Mouse (Mus musculus): ENCODE results near the gene S100pbp. TPM values are rescaled to one million over a fixed set of nuclear protein-coding genes. Genes with fewer than 3 reads are reported as not detected.

Gene S100pbp
- polyA plus RNA-seq, 1 experiment = 6.4 TPM

- 76% methylated on average over 1 of the region's 1 CpGs for WGBS
- H3K36me3 ChIP-seq (ENCODE audit: control insufficient read depth, insufficient read depth, low read length) = peaks cover 7% of the 10 kb centered on the region; the same call in 1 of the 2 replicates
- TF ChIP-seq CTCF (IDR thresholded peaks at IDR 0.05; ENCODE audit: extremely low read depth, insufficient read length, insufficient replicate concordance, low read depth, low read length) (no peak), POLR2A (IDR thresholded peaks at IDR 0.05; ENCODE audit: low read depth, low read length) (no peak)
- H3K4me3 ChIP-seq (ENCODE audit: low read depth, low read length) = no peak overlapping the region
- H3K27ac ChIP-seq (ENCODE audit: insufficient read depth, low read depth, low read length) = no peak overlapping the region
- no peaks in the 10 kb centered on the region for H3K4me1 ChIP-seq (ENCODE audit: control insufficient read depth, insufficient read depth, insufficient read length, low read length)
- H3K27me3 ChIP-seq (ENCODE audit: control insufficient read depth, insufficient read depth, low read length) = no peaks in the 10 kb centered on the region
These were observed 17.0 kb downstream of the S100pbp start for GRCm38 (mm10) chr4:129172529-129172928.

DNA sequence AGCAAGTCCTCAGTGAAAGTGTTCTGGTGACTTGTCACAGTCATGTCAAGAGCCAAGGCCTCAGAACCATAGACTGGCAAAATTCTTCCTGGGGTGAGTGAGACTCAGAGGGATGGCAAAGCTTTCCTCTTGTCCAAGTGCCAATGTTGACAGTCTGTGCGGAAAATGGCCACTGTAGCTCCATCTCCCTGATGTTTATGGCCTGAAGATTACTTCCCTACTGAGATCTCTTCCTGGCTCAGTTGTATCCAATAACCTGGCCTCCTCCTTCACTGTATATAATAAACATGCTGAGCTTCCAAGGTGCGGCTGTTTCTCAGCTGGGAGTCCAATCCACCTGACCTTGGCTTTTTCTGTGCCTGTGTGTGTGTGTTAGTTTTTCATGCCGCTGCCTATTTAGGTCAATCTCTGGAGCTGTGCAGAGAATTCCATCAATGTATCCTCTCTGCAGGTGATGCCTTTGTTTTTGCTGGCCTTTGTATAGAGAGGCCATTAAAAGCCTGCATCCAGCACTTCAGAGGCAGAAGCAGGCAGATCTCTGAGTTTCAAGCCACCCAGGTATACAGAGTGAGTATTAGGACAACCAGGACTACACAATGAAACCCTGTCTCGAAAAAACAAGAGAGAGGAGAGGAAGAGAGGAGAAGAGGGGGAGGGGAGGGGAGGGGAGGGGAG lies 27.8 kb downstream of the S100pbp start:
- 35% methylated on average over 4 of the region's 4 CpGs for WGBS
- Histone ChIP-seq H3K36me3 (ENCODE audit: control insufficient read depth, insufficient read depth, low read length) (peaks cover 1% of the 10 kb centered on the region; the same call in 1 of the 2 replicates), H3K27me3 (ENCODE audit: control insufficient read depth, insufficient read depth, low read length) (no peaks in the 10 kb centered on the region), H3K4me1 (ENCODE audit: control insufficient read depth, insufficient read depth, insufficient read length, low read length) (peaks cover 5% of the 10 kb centered on the region; the same call in 1 of the 2 replicates), H3K4me3 (ENCODE audit: low read depth, low read length) (no peak overlapping the region), H3K27ac (ENCODE audit: insufficient read depth, low read depth, low read length) (no peak overlapping the region)
- TF ChIP-seq CTCF (IDR thresholded peaks at IDR 0.05; ENCODE audit: extremely low read depth, insufficient read length, insufficient replicate concordance, low read depth, low read length) (no peak), POLR2A (IDR thresholded peaks at IDR 0.05; ENCODE audit: low read depth, low read length) (no peak)

DNA sequence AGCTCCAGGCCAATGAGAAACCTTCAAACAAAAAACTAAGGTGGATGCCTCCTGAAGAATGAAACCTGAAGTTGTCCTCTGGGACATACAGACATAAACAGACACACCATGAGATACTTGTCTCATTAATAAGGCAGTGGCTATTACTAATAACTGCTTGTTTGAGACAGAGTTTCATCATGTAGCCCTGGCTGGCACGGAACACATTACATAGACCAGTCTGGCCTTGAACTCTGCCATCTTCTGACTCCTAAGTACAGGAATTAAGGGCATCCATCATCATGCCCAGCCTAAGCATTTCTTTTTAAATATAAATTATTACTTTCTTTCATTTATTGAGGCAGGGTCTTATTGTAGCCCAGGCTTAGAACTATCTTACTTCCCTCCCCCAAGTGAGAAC lies 28.5 kb downstream of the S100pbp start:
- Histone ChIP-seq H3K4me1 (ENCODE audit: control insufficient read depth, insufficient read depth, insufficient read length, low read length) (peaks cover 5% of the 10 kb centered on the region; the same call in 1 of the 2 replicates), H3K36me3 (ENCODE audit: control insufficient read depth, insufficient read depth, low read length) (peaks cover 1% of the 10 kb centered on the region; the same call in 1 of the 2 replicates), H3K27ac (ENCODE audit: insufficient read depth, low read depth, low read length) (no peak overlapping the region), H3K27me3 (ENCODE audit: control insufficient read depth, insufficient read depth, low read length) (no peaks in the 10 kb centered on the region), H3K4me3 (ENCODE audit: low read depth, low read length) (no peak overlapping the region)
- no peak for TF ChIP-seq CTCF (IDR thresholded peaks at IDR 0.05; ENCODE audit: extremely low read depth, insufficient read length, insufficient replicate concordance, low read depth, low read length)
- 92% methylated on average over 1 of the region's 1 CpGs for WGBS

- H3K36me3 ChIP-seq (ENCODE audit: control insufficient read depth, insufficient read depth, low read length) = peaks cover 3% of the 10 kb centered on the region; the same call in 1 of the 2 replicates
- no peak overlapping the region for H3K4me3 ChIP-seq (ENCODE audit: low read depth, low read length)
- H3K4me1 ChIP-seq (ENCODE audit: control insufficient read depth, insufficient read depth, insufficient read length, low read length) = peaks cover 5% of the 10 kb centered on the region; the same call in 1 of the 2 replicates
- no peaks in the 10 kb centered on the region for H3K27me3 ChIP-seq (ENCODE audit: control insufficient read depth, insufficient read depth, low read length)
- WGBS = 22% methylated on average over 3 of the region's 3 CpGs
- TF ChIP-seq POLR2A (IDR thresholded peaks at IDR 0.05; ENCODE audit: low read depth, low read length) = no peak
- TF ChIP-seq CTCF (IDR thresholded peaks at IDR 0.05; ENCODE audit: extremely low read depth, insufficient read length, insufficient replicate concordance, low read depth, low read length) = no peak
- H3K27ac ChIP-seq (ENCODE audit: insufficient read depth, low read depth, low read length) = no peak overlapping the region
These were observed 31.0 kb downstream of the S100pbp start for GRCm38 (mm10) chr4:129158549-129158948.

- no peak for TF ChIP-seq CTCF (IDR thresholded peaks at IDR 0.05; ENCODE audit: extremely low read depth, insufficient read length, insufficient replicate concordance, low read depth, low read length)
- Histone ChIP-seq H3K4me1 (ENCODE audit: control insufficient read depth, insufficient read depth, insufficient read length, low read length) (peaks cover 5% of the 10 kb centered on the region; the same call in 1 of the 2 replicates), H3K4me3 (ENCODE audit: low read depth, low read length) (no peak overlapping the region), H3K27me3 (ENCODE audit: control insufficient read depth, insufficient read depth, low read length) (no peaks in the 10 kb centered on the region), H3K27ac (ENCODE audit: insufficient read depth, low read depth, low read length) (no peak overlapping the region), H3K36me3 (ENCODE audit: control insufficient read depth, insufficient read depth, low read length) (peaks cover 6% of the 10 kb centered on the region; the same call in 1 of the 2 replicates)
- 21% methylated on average over 5 of the region's 5 CpGs for WGBS
These were observed 32.0 kb downstream of the S100pbp start for GRCm38 (mm10) chr4:129157541-129157940.

DNA sequence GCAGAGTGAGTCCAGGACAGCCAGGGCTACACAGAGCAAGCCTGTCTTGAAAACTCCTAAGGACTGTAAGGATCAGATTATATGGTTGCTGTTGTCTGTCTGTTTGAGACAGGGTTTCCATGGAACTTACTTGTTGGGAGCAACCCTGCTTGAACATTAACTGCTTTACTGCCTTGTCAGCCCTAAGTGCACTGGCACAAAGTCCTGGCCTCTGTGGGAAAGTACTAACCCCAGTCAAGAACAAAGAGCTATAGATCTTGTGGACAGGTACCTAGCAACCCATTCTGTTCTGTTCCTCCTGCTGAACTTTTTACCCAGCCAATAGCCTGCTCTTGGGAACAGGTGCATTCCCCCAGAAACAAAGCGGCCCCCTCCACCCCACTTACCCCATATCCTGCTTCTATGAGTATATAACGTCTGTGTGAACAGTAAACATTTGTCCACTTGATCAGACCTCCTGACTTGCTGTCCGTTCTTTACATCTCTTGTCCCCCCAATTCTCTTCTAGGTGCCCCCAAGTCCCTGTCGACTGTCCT lies 38.2 kb downstream of the S100pbp start:
- TF ChIP-seq POLR2A (IDR thresholded peaks at IDR 0.05; ENCODE audit: low read depth, low read length) (no peak), CTCF (IDR thresholded peaks at IDR 0.05; ENCODE audit: extremely low read depth, insufficient read length, insufficient replicate concordance, low read depth, low read length) (no peak)
- Histone ChIP-seq H3K4me1 (ENCODE audit: control insufficient read depth, insufficient read depth, insufficient read length, low read length) (peaks cover 6% of the 10 kb centered on the region; the same call in 1 of the 2 replicates), H3K27me3 (ENCODE audit: control insufficient read depth, insufficient read depth, low read length) (no peaks in the 10 kb centered on the region), H3K36me3 (ENCODE audit: control insufficient read depth, insufficient read depth, low read length) (peaks cover 8% of the 10 kb centered on the region), H3K27ac (ENCODE audit: insufficient read depth, low read depth, low read length) (peak overlapping the region; percentile 54), H3K4me3 (ENCODE audit: low read depth, low read length) (no peak overlapping the region)
- WGBS = 30% methylated on average over 4 of the region's 4 CpGs

GRCm38 (mm10) chr4:129149321-129149720 lies 40.2 kb downstream of the S100pbp start:
- no peak for TF ChIP-seq CTCF (IDR thresholded peaks at IDR 0.05; ENCODE audit: extremely low read depth, insufficient read length, insufficient replicate concordance, low read depth, low read length)
- no peak for TF ChIP-seq POLR2A (IDR thresholded peaks at IDR 0.05; ENCODE audit: low read depth, low read length)
- H3K36me3 ChIP-seq (ENCODE audit: control insufficient read depth, insufficient read depth, low read length) = peaks cover 7% of the 10 kb centered on the region
- no peaks in the 10 kb centered on the region for H3K27me3 ChIP-seq (ENCODE audit: control insufficient read depth, insufficient read depth, low read length)
- H3K4me3 ChIP-seq (ENCODE audit: low read depth, low read length) = no peak overlapping the region
- WGBS = 93% methylated on average over 1 of the region's 1 CpGs
- peaks cover 6% of the 10 kb centered on the region; the same call in 1 of the 2 replicates for H3K4me1 ChIP-seq (ENCODE audit: control insufficient read depth, insufficient read depth, insufficient read length, low read length)
- H3K27ac ChIP-seq (ENCODE audit: insufficient read depth, low read depth, low read length) = no peak overlapping the region
